Mouse (Mus musculus) cerebellum, adult 2 months (tissue): Measurements from ENCODE around the gene Uckl1.

Experiments
- CTCF ChIP-seq: fragments of 200-500 bp; IDR thresholded peaks from 2 replicates; pipeline ENCODE4 v1.5.1; 2011; ENCODE audit warnings: low read depth, mild to moderate bottlenecking, control low read depth, low read length, moderate library complexity, borderline replicate concordance; ENCODE audit not compliant: insufficient read depth
- POLR2A ChIP-seq: fragments of 200-500 bp; IDR thresholded peaks from 2 replicates; pipeline ENCODE4 v1.6.1; 2011; ENCODE audit warnings: low read length, control low read depth, borderline replicate concordance; ENCODE audit not compliant: insufficient read depth

GRCm38 (mm10) chr2:181577981-181578581, 6.6 kb downstream of the Uckl1 start:
- TF ChIP-seq CTCF (no peak), POLR2A (no peak)
